Mouse (Mus musculus) heart, postnatal 0 days (tissue): ENCODE measurements around the gene Fam83e. TPM values are rescaled to one million over a fixed set of nuclear protein-coding genes. Genes with fewer than 3 reads are reported as not detected.
A peak's percentile ranks its signal among the peaks of the same experiment; 100 is the strongest.

Source experiments
- ATAC-seq: fragments of 200-750 bp; cut with Nextera tagmentation; 2 replicates; pipeline ENCODE4 v1.8.0; 2017; ENCODE audit warnings: low read depth, moderate number of reproducible peaks, moderate library complexity; ENCODE audit not compliant: insufficient read depth
- DNase-seq: peaks from one replicate; pipeline ENCODE4 v3.0.0-alpha.2; 2016; ENCODE audit warnings: low spot score
- H3K27ac ChIP-seq: fragments of 300-500 bp; sonication (generic); 2 replicates; pipeline ENCODE4 v1.5.1; 2014; ENCODE audit warnings: low read depth, mild to moderate bottlenecking
- H3K27me3 ChIP-seq: fragments of 300-500 bp; sonication (generic); 2 replicates; pipeline ENCODE4 v1.6.1; 2014; ENCODE audit warnings: low read length, mixed read lengths; ENCODE audit not compliant: control insufficient read depth, insufficient read depth
- H3K36me3 ChIP-seq: fragments of 300-500 bp; sonication (generic); replicated peaks from 2 replicates; pipeline ENCODE4 v1.6.1; 2014; ENCODE audit warnings: low read length, mixed read lengths; ENCODE audit not compliant: control insufficient read depth, insufficient read depth
- H3K4me1 ChIP-seq: fragments of 300-500 bp; sonication (generic); 2 replicates; pipeline ENCODE4 v1.6.1; 2014; ENCODE audit warnings: antibody characterized with exemption; ENCODE audit not compliant: control insufficient read depth, insufficient read depth
- H3K4me2 ChIP-seq: fragments of 300-500 bp; sonication (generic); 2 replicates; pipeline ENCODE4 v1.6.1; 2014; ENCODE audit warnings: low read depth, mild to moderate bottlenecking, low read length, moderate library complexity
- H3K4me3 ChIP-seq: fragments of 300-500 bp; sonication (generic); 2 replicates; pipeline ENCODE4 v1.5.1; 2014; ENCODE audit warnings: low read depth, low read length
- H3K9ac ChIP-seq: fragments of 300-500 bp; sonication (generic); replicated peaks from 2 replicates; pipeline ENCODE4 v1.6.1; 2014; ENCODE audit warnings: low read depth, low read length, mixed read lengths
- H3K9me3 ChIP-seq: fragments of 300-500 bp; sonication (generic); replicated peaks from 2 replicates; pipeline ENCODE4 v1.6.1; 2016; ENCODE audit warnings: low read length; ENCODE audit not compliant: control insufficient read depth
- CTCF ChIP-seq: IDR thresholded peaks from 2 replicates; pipeline ENCODE4 v1.5.1; 2016; ENCODE audit warnings: antibody characterized with exemption, control low read depth, low read depth
- EP300 ChIP-seq: IDR thresholded peaks from 2 replicates; pipeline ENCODE4 v1.6.1; 2016; ENCODE audit warnings: antibody characterized with exemption, low read depth
- WGBS: fragments of 180-500 bp; shearing (Covaris S2); extraction: QIAGEN DNeasy Blood & Tissue Kit; methylation state at CpG from one replicate; pipeline ENCODE4 v1.1.7; 2014; 5-methylcytosine and 5-hydroxymethylcytosine counted together
- polyA plus RNA-seq: library from polyadenylated mRNA; unstranded; fragments of >200 nt; fragmentation: Nextera tagmentation; extraction: Ambion mirVana; gene quantifications from 2 replicates; pipeline ENCODE4 v1.2.1, GENCODE M21; 2015
- total RNA-seq: library from RNA; depleted of rRNA; stranded (reverse); fragments of >200 nt; gene quantifications from 2 replicates; pipeline ENCODE4 v1.2.3, GENCODE M21; 2014; ENCODE audit warnings: low replicate concordance

Fam83e gene
- total and polyA plus RNA-seq, 2 experiments from 2014 or later, result 0.07 TPM; not detected in 1

- ATAC-seq, result no peak
- no peak overlapping the region for H3K4me2 ChIP-seq
- H3K27me3 ChIP-seq, result no peaks in the 10 kb centered on the region
- no peak for TF ChIP-seq CTCF
- no peak for TF ChIP-seq EP300
- peaks cover 36% of the 10 kb centered on the region for H3K36me3 ChIP-seq
- H3K4me1 ChIP-seq, result peaks cover 17% of the 10 kb centered on the region
- H3K9me3 ChIP-seq, result no peaks in the 10 kb centered on the region
- DNase-seq, result no peak
- H3K9ac ChIP-seq, result no peak overlapping the region
- H3K27ac ChIP-seq, result no peak overlapping the region
- H3K4me3 ChIP-seq, result no peak overlapping the region
- WGBS, result 79% methylated on average over 7 of the region's 7 CpGs
Measured at GRCm38 (mm10) chr7:45721234-45721571, 191 bp downstream of the Fam83e start.

GRCm38 (mm10) chr7:45721642-45722347 lies 783 bp downstream of the Fam83e start:
- peaks cover 36% of the 10 kb centered on the region for H3K36me3 ChIP-seq
- WGBS, result 64% methylated on average over 13 of the region's 13 CpGs
- no peaks in the 10 kb centered on the region for H3K9me3 ChIP-seq
- H3K4me1 ChIP-seq, result peaks cover 11% of the 10 kb centered on the region
- H3K4me2 ChIP-seq, result no peak overlapping the region
- H3K27ac ChIP-seq, result no peak overlapping the region
- ATAC-seq (no peak), DNase-seq (no peak)
- H3K9ac ChIP-seq, result 0 out of 2 replicates have a peak overlapping the region, but pooled peaks have one; percentile 6
- TF ChIP-seq CTCF (no peak), EP300 (no peak)
- H3K27me3 ChIP-seq, result no peaks in the 10 kb centered on the region
- H3K4me3 ChIP-seq, result no peak overlapping the region

GRCm38 (mm10) chr7:45722348-45722713 lies 1.3 kb downstream of the Fam83e start:
- Histone ChIP-seq H3K36me3 (peaks cover 36% of the 10 kb centered on the region), H3K4me1 (peaks cover 8% of the 10 kb centered on the region), H3K4me2 (no peak overlapping the region), H3K4me3 (no peak overlapping the region), H3K9me3 (no peaks in the 10 kb centered on the region), H3K27me3 (no peaks in the 10 kb centered on the region), H3K27ac (no peak overlapping the region), H3K9ac (0 out of 2 replicates have a peak overlapping the region, but pooled peaks have one; percentile 6)
- no peak for ATAC-seq
- 73% methylated on average over 13 of the region's 13 CpGs for WGBS
- TF ChIP-seq CTCF (no peak), EP300 (no peak)
- DNase-seq, result no peak

GRCm38 (mm10) chr7:45723301-45723700 lies 2.3 kb downstream of the Fam83e start:
- H3K4me3 ChIP-seq, result no peak overlapping the region
- DNase-seq, result no peak
- H3K4me1 ChIP-seq, result peaks cover 8% of the 10 kb centered on the region
- 87% methylated on average over 4 of the region's 4 CpGs for WGBS
- H3K27me3 ChIP-seq, result no peaks in the 10 kb centered on the region
- no peak overlapping the region for H3K27ac ChIP-seq
- TF ChIP-seq EP300 (no peak), CTCF (no peak)
- H3K4me2 ChIP-seq, result no peak overlapping the region
- no peaks in the 10 kb centered on the region for H3K9me3 ChIP-seq
- ATAC-seq, result no peak
- H3K36me3 ChIP-seq, result peaks cover 36% of the 10 kb centered on the region
- no peak overlapping the region for H3K9ac ChIP-seq

- 92% methylated on average over 14 of the region's 14 CpGs for WGBS
- H3K27me3 ChIP-seq, result no peaks in the 10 kb centered on the region
- no peak overlapping the region for H3K4me2 ChIP-seq
- no peak overlapping the region for H3K9ac ChIP-seq
- TF ChIP-seq EP300, result no peak
- H3K27ac ChIP-seq, result no peak overlapping the region
- ATAC-seq (no peak), DNase-seq (no peak)
- H3K36me3 ChIP-seq, result peaks cover 36% of the 10 kb centered on the region
- H3K4me1 ChIP-seq, result peaks cover 6% of the 10 kb centered on the region
- H3K9me3 ChIP-seq, result no peaks in the 10 kb centered on the region
- H3K4me3 ChIP-seq, result no peak overlapping the region
Measured at GRCm38 (mm10) chr7:45723781-45724180, 2.8 kb downstream of the Fam83e start.

- H3K9ac ChIP-seq, result no peak overlapping the region
- 93% methylated on average over 9 of the region's 9 CpGs for WGBS
- H3K36me3 ChIP-seq, result peaks cover 25% of the 10 kb centered on the region
- no peaks in the 10 kb centered on the region for H3K4me1 ChIP-seq
- TF ChIP-seq CTCF (no peak), EP300 (no peak)
- H3K27ac ChIP-seq, result no peak overlapping the region
- ATAC-seq (no peak), DNase-seq (no peak)
- H3K4me3 ChIP-seq, result no peak overlapping the region
- H3K9me3 ChIP-seq, result no peaks in the 10 kb centered on the region
- H3K27me3 ChIP-seq, result no peaks in the 10 kb centered on the region
- H3K4me2 ChIP-seq, result no peak overlapping the region
Measured at GRCm38 (mm10) chr7:45725151-45725550, 4.1 kb downstream of the Fam83e start.
